Mouse (Mus musculus) kidney, postnatal 0 days (tissue): Measurements from ENCODE around the gene Acd. TPM values are rescaled to one million over a fixed set of nuclear protein-coding genes. Genes with fewer than 3 reads are reported as not detected.

Experiments
- ATAC-seq: fragments of 200-750 bp; cut with Nextera tagmentation; replicated peaks from 2 replicates; pipeline ENCODE4 v1.8.0; 2017; ENCODE audit warnings: low read depth, moderate number of reproducible peaks, moderate TSS enrichment, moderate library complexity; ENCODE audit not compliant: low FRiP score
- DNase-seq: peaks from one replicate; pipeline ENCODE4 v3.0.0-alpha.2; 2016; ENCODE audit warnings: low spot score
- H3K27ac ChIP-seq: fragments of 300-500 bp; sonication (generic); 2 replicates; pipeline ENCODE4 v1.5.1; 2014; ENCODE audit warnings: mild to moderate bottlenecking
- H3K27me3 ChIP-seq: fragments of 300-500 bp; sonication (generic); 2 replicates; pipeline ENCODE4 v1.6.1; 2014; ENCODE audit warnings: low read length, mixed read lengths; ENCODE audit not compliant: insufficient read depth
- H3K36me3 ChIP-seq: fragments of 300-500 bp; sonication (generic); 2 replicates; pipeline ENCODE4 v1.6.1; 2014; ENCODE audit warnings: low read length, mixed read lengths; ENCODE audit not compliant: insufficient read depth
- H3K4me1 ChIP-seq: fragments of 300-500 bp; sonication (generic); replicated peaks from 2 replicates; pipeline ENCODE4 v1.6.1; 2014; ENCODE audit warnings: antibody characterized with exemption, low read length, mixed read lengths; ENCODE audit not compliant: insufficient read depth
- H3K4me2 ChIP-seq: fragments of 300-500 bp; sonication (generic); 2 replicates; pipeline ENCODE4 v1.6.1; 2014; ENCODE audit warnings: mild to moderate bottlenecking, low read length, moderate library complexity, mixed read lengths
- H3K4me3 ChIP-seq: fragments of 300-500 bp; sonication (generic); replicated peaks from 2 replicates; pipeline ENCODE4 v1.5.1; 2014; ENCODE audit warnings: low read depth, low read length
- H3K9ac ChIP-seq: fragments of 300-500 bp; sonication (generic); 2 replicates; pipeline ENCODE4 v1.6.1; 2014; ENCODE audit warnings: low read depth, low read length
- H3K9me3 ChIP-seq: fragments of 300-500 bp; sonication (generic); replicated peaks from 2 replicates; pipeline ENCODE4 v1.6.1; 2016; ENCODE audit warnings: low read length, inconsistent platforms, mixed read lengths
- CTCF ChIP-seq: IDR thresholded peaks from 2 replicates; pipeline ENCODE4 v1.5.1; 2016; ENCODE audit warnings: antibody characterized with exemption, low read depth, mild to moderate bottlenecking, moderate library complexity
- WGBS: fragments of 180-500 bp; shearing (Covaris S2); extraction: QIAGEN DNeasy Blood & Tissue Kit; methylation state at CpG from one replicate; pipeline ENCODE4 v1.1.7; 2014; 5-methylcytosine and 5-hydroxymethylcytosine counted together
- polyA plus RNA-seq: library from polyadenylated mRNA; unstranded; fragments of >200 nt; fragmentation: Nextera tagmentation; extraction: Ambion mirVana; gene quantifications from 2 replicates; pipeline ENCODE4 v1.2.1, GENCODE M21; 2015

Gene Acd
- polyA plus RNA-seq, 1 experiment from 2014 or later, result 51.2 TPM

- TF ChIP-seq CTCF, result no peak
- no peak for ATAC-seq
- H3K4me1 ChIP-seq, result peaks cover 12% of the 10 kb centered on the region; the same call in 1 of the 2 replicates
- H3K4me2 ChIP-seq, result no peak overlapping the region
- H3K36me3 ChIP-seq, result peaks cover 6% of the 10 kb centered on the region; the same call in 1 of the 2 replicates
- 93% methylated on average over 24 of the region's 24 CpGs for WGBS
- H3K4me3 ChIP-seq, result no peak overlapping the region
- H3K9ac ChIP-seq, result no peak overlapping the region
- H3K9me3 ChIP-seq, result no peaks in the 10 kb centered on the region
- no peak overlapping the region for H3K27ac ChIP-seq
- DNase-seq, result no peak
- no peaks in the 10 kb centered on the region for H3K27me3 ChIP-seq
Observed at GRCm38 (mm10) chr8:105702731-105703415, 2.0 kb upstream of the Acd start.

GRCm38 (mm10) chr8:105702001-105702401 lies 1.1 kb upstream of the Acd start:
- Histone ChIP-seq H3K27me3 (no peaks in the 10 kb centered on the region), H3K9ac (peak overlapping the region; percentile 42; the same call in 1 of the 2 replicates), H3K4me3 (peak overlapping the region; percentile 51), H3K27ac (peak overlapping the region; percentile 86; the same call in 1 of the 2 replicates), H3K36me3 (peaks cover 6% of the 10 kb centered on the region; the same call in 1 of the 2 replicates), H3K4me1 (peaks cover 12% of the 10 kb centered on the region; the same call in 1 of the 2 replicates), H3K4me2 (peak overlapping the region; percentile 92), H3K9me3 (no peaks in the 10 kb centered on the region)
- DNase-seq (no peak), ATAC-seq (no peak)
- no peak for TF ChIP-seq CTCF
- WGBS, result 38% methylated on average over 18 of the region's 18 CpGs

GRCm38 (mm10) chr8:105700566-105700965 lies 336 bp downstream of the Acd start:
- TF ChIP-seq CTCF, result no peak
- Histone ChIP-seq H3K9ac (peak overlapping the region; percentile 50), H3K4me1 (peaks cover 12% of the 10 kb centered on the region; the same call in 1 of the 2 replicates), H3K4me3 (peak overlapping the region; percentile 51), H3K27me3 (no peaks in the 10 kb centered on the region), H3K4me2 (peak overlapping the region; percentile 92), H3K9me3 (no peaks in the 10 kb centered on the region), H3K27ac (peak overlapping the region; percentile 86), H3K36me3 (peaks cover 6% of the 10 kb centered on the region; the same call in 1 of the 2 replicates)
- ATAC-seq (peak; percentile 18), DNase-seq (peak; percentile 62)
- WGBS, result 0% methylated on average over 21 of the region's 21 CpGs

- Histone ChIP-seq H3K4me2 (peak overlapping the region; percentile 92), H3K4me1 (peaks cover 12% of the 10 kb centered on the region; the same call in 1 of the 2 replicates), H3K4me3 (peak overlapping the region; percentile 51; the same call in 1 of the 2 replicates), H3K36me3 (peaks cover 6% of the 10 kb centered on the region; the same call in 1 of the 2 replicates), H3K27me3 (no peaks in the 10 kb centered on the region), H3K9ac (peak overlapping the region; percentile 50; the same call in 1 of the 2 replicates), H3K9me3 (no peaks in the 10 kb centered on the region), H3K27ac (no peak overlapping the region)
- TF ChIP-seq CTCF, result no peak
- DNase-seq, result no peak
- WGBS, result 80% methylated on average over 11 of the region's 11 CpGs
- no peak for ATAC-seq
Observed at GRCm38 (mm10) chr8:105699488-105700215, 1.2 kb downstream of the Acd start.

GRCm38 (mm10) chr8:105698734-105699133 lies 2.2 kb downstream of the Acd start:
- H3K27ac ChIP-seq, result no peak overlapping the region
- no peak for DNase-seq
- H3K4me2 ChIP-seq, result no peak overlapping the region
- H3K27me3 ChIP-seq, result no peaks in the 10 kb centered on the region
- H3K36me3 ChIP-seq, result peaks cover 2% of the 10 kb centered on the region; the same call in 1 of the 2 replicates
- TF ChIP-seq CTCF, result no peak
- WGBS, result 88% methylated on average over 5 of the region's 5 CpGs
- H3K9ac ChIP-seq, result no peak overlapping the region
- peaks cover 21% of the 10 kb centered on the region for H3K4me1 ChIP-seq
- no peaks in the 10 kb centered on the region for H3K9me3 ChIP-seq
- H3K4me3 ChIP-seq, result no peak overlapping the region
- no peak for ATAC-seq

GRCm38 (mm10) chr8:105697196-105697780 lies 3.6 kb downstream of the Acd start:
- no peak for ATAC-seq
- H3K4me1 ChIP-seq, result peaks cover 22% of the 10 kb centered on the region
- H3K4me2 ChIP-seq, result no peak overlapping the region
- no peaks in the 10 kb centered on the region for H3K36me3 ChIP-seq
- H3K9me3 ChIP-seq, result no peaks in the 10 kb centered on the region
- no peak overlapping the region for H3K4me3 ChIP-seq
- H3K27ac ChIP-seq, result no peak overlapping the region
- H3K9ac ChIP-seq, result no peak overlapping the region
- no peak for DNase-seq
- 84% methylated on average over 17 of the region's 17 CpGs for WGBS
- TF ChIP-seq CTCF, result no peak
- H3K27me3 ChIP-seq, result no peaks in the 10 kb centered on the region
